Mouse (Mus musculus): Measurements from ENCODE around the gene Ctsw. TPM values are rescaled to one million over a fixed set of nuclear protein-coding genes. Genes with fewer than 3 reads are reported as not detected.

Gene Ctsw
- total and polyA plus RNA-seq, 3 experiments = not detected

GRCm38 (mm10) chr19:5424092-5424781 is 44.1 kb downstream of the Ctsw start:
- no peak for TF ChIP-seq GATA2 (IDR thresholded peaks at IDR 0.05; ENCODE audit: borderline replicate concordance, low read depth, low read length)
- no peak for TF ChIP-seq POLR2AphosphoS5 (IDR thresholded peaks at IDR 0.05; ENCODE audit: insufficient replicate concordance, low read depth, low read length)
- TF ChIP-seq CTCF (IDR thresholded peaks at IDR 0.05; ENCODE audit: low read depth, low read length) = no peak
- no peak for TF ChIP-seq TAL1 (conservative IDR thresholded peaks at IDR 0.05; ENCODE audit: low read depth, low read length)
- no peak for TF ChIP-seq GATA1 (IDR thresholded peaks at IDR 0.05; ENCODE audit: borderline replicate concordance, low read length)
- peak overlapping the region; percentile 100 for H3K4me3 ChIP-seq (ENCODE audit: low read depth, low read length)
- no peaks in the 10 kb centered on the region for H3K9me3 ChIP-seq (replicated peaks)
- peaks cover 55% of the 10 kb centered on the region for H3K4me1 ChIP-seq (ENCODE audit: insufficient read depth, low read depth, low read length)
- no peaks in the 10 kb centered on the region for H3K27me3 ChIP-seq (ENCODE audit: insufficient read depth, low read length)
- H3K36me3 ChIP-seq (replicated peaks) = peaks cover 74% of the 10 kb centered on the region
- no peak for ATAC-seq (ENCODE audit: extremely low read depth, insufficient number of reproducible peaks, low FRiP score, poor library complexity, severe bottlenecking)
- DNase-seq (ENCODE audit: low spot score) = peak; percentile 51

- H3K27me3 ChIP-seq (ENCODE audit: insufficient read depth, low read length) = no peaks in the 10 kb centered on the region
- TF ChIP-seq GATA2 (IDR thresholded peaks at IDR 0.05; ENCODE audit: borderline replicate concordance, low read depth, low read length) = no peak
- DNase-seq (ENCODE audit: low spot score) (no peak), ATAC-seq (ENCODE audit: extremely low read depth, insufficient number of reproducible peaks, low FRiP score, poor library complexity, severe bottlenecking) (no peak)
- peaks cover 70% of the 10 kb centered on the region for H3K36me3 ChIP-seq (replicated peaks)
- peaks cover 50% of the 10 kb centered on the region for H3K4me1 ChIP-seq (ENCODE audit: insufficient read depth, low read depth, low read length)
- no peaks in the 10 kb centered on the region for H3K9me3 ChIP-seq (replicated peaks)
- H3K4me3 ChIP-seq (ENCODE audit: low read depth, low read length) = peak overlapping the region; percentile 100
Measured at GRCm38 (mm10) chr19:5423561-5423960, 44.7 kb downstream of the Ctsw start.

- no peaks in the 10 kb centered on the region for H3K27me3 ChIP-seq (ENCODE audit: insufficient read depth, low read length)
- DNase-seq (ENCODE audit: low spot score) = no peak
- no peak for ATAC-seq (ENCODE audit: extremely low read depth, insufficient number of reproducible peaks, low FRiP score, poor library complexity, severe bottlenecking)
- H3K4me1 ChIP-seq (ENCODE audit: insufficient read depth, low read depth, low read length) = peaks cover 49% of the 10 kb centered on the region
- peak overlapping the region; percentile 100; the same call in 1 of the 2 replicates for H3K4me3 ChIP-seq (ENCODE audit: low read depth, low read length)
- no peaks in the 10 kb centered on the region for H3K9me3 ChIP-seq (replicated peaks)
- TF ChIP-seq TAL1 (conservative IDR thresholded peaks at IDR 0.05; ENCODE audit: low read depth, low read length) (no peak), GATA1 (IDR thresholded peaks at IDR 0.05; ENCODE audit: borderline replicate concordance, low read length) (no peak), CTCF (IDR thresholded peaks at IDR 0.05; ENCODE audit: low read depth, low read length) (no peak), POLR2AphosphoS5 (IDR thresholded peaks at IDR 0.05; ENCODE audit: insufficient replicate concordance, low read depth, low read length) (no peak), GATA2 (IDR thresholded peaks at IDR 0.05; ENCODE audit: borderline replicate concordance, low read depth, low read length) (no peak)
- H3K36me3 ChIP-seq (replicated peaks) = peaks cover 70% of the 10 kb centered on the region
Measured at GRCm38 (mm10) chr19:5422895-5423443, 45.3 kb downstream of the Ctsw start.

- no peaks in the 10 kb centered on the region for H3K27me3 ChIP-seq (ENCODE audit: insufficient read depth, low read length)
- DNase-seq (ENCODE audit: low spot score) = no peak
- H3K4me3 ChIP-seq (ENCODE audit: low read depth, low read length) = no peak overlapping the region
- peaks cover 45% of the 10 kb centered on the region for H3K4me1 ChIP-seq (ENCODE audit: insufficient read depth, low read depth, low read length)
- no peak for ATAC-seq (ENCODE audit: extremely low read depth, insufficient number of reproducible peaks, low FRiP score, poor library complexity, severe bottlenecking)
- H3K36me3 ChIP-seq (replicated peaks) = peaks cover 71% of the 10 kb centered on the region
- no peaks in the 10 kb centered on the region for H3K9me3 ChIP-seq (replicated peaks)
- no peak for TF ChIP-seq CTCF (IDR thresholded peaks at IDR 0.05; ENCODE audit: low read depth, low read length)
- no peak for TF ChIP-seq TAL1 (conservative IDR thresholded peaks at IDR 0.05; ENCODE audit: low read depth, low read length)
- TF ChIP-seq POLR2AphosphoS5 (IDR thresholded peaks at IDR 0.05; ENCODE audit: insufficient replicate concordance, low read depth, low read length) = no peak
- TF ChIP-seq GATA1 (IDR thresholded peaks at IDR 0.05; ENCODE audit: borderline replicate concordance, low read length) = no peak
- no peak for TF ChIP-seq GATA2 (IDR thresholded peaks at IDR 0.05; ENCODE audit: borderline replicate concordance, low read depth, low read length)
Measured at GRCm38 (mm10) chr19:5422267-5422666, 46.0 kb downstream of the Ctsw start.

GRCm38 (mm10) chr19:5421784-5422183 is 46.5 kb downstream of the Ctsw start:
- Histone ChIP-seq H3K9me3 (replicated peaks) (no peaks in the 10 kb centered on the region), H3K4me1 (ENCODE audit: insufficient read depth, low read depth, low read length) (peaks cover 40% of the 10 kb centered on the region), H3K4me3 (ENCODE audit: low read depth, low read length) (no peak overlapping the region), H3K36me3 (replicated peaks) (peaks cover 66% of the 10 kb centered on the region), H3K27me3 (ENCODE audit: insufficient read depth, low read length) (no peaks in the 10 kb centered on the region)
- TF ChIP-seq CTCF (IDR thresholded peaks at IDR 0.05; ENCODE audit: low read depth, low read length) = no peak
- no peak for DNase-seq (ENCODE audit: low spot score)
- ATAC-seq (ENCODE audit: extremely low read depth, insufficient number of reproducible peaks, low FRiP score, poor library complexity, severe bottlenecking) = no peak

GRCm38 (mm10) chr19:5420579-5420978 is 47.7 kb downstream of the Ctsw start:
- Histone ChIP-seq H3K4me1 (ENCODE audit: insufficient read depth, low read depth, low read length) (peaks cover 28% of the 10 kb centered on the region), H3K9me3 (replicated peaks) (no peaks in the 10 kb centered on the region), H3K4me3 (ENCODE audit: low read depth, low read length) (no peak overlapping the region), H3K27me3 (ENCODE audit: insufficient read depth, low read length) (peaks cover under 1% of the 10 kb centered on the region; the same call in 1 of the 2 replicates), H3K36me3 (replicated peaks) (peaks cover 55% of the 10 kb centered on the region)
- TF ChIP-seq GATA2 (IDR thresholded peaks at IDR 0.05; ENCODE audit: borderline replicate concordance, low read depth, low read length) = no peak
- no peak for DNase-seq (ENCODE audit: low spot score)
- ATAC-seq (ENCODE audit: extremely low read depth, insufficient number of reproducible peaks, low FRiP score, poor library complexity, severe bottlenecking) = no peak

GRCm38 (mm10) chr19:5419630-5420029 is 48.7 kb downstream of the Ctsw start:
- ATAC-seq (ENCODE audit: extremely low read depth, insufficient number of reproducible peaks, low FRiP score, poor library complexity, severe bottlenecking) (no peak), DNase-seq (ENCODE audit: low spot score) (no peak)
- peaks cover 3% of the 10 kb centered on the region; the same call in 1 of the 2 replicates for H3K27me3 ChIP-seq (ENCODE audit: insufficient read depth, low read length)
- H3K9me3 ChIP-seq (replicated peaks) = no peaks in the 10 kb centered on the region
- H3K4me1 ChIP-seq (ENCODE audit: insufficient read depth, low read depth, low read length) = peaks cover 28% of the 10 kb centered on the region
- H3K4me3 ChIP-seq (ENCODE audit: low read depth, low read length) = no peak overlapping the region
- TF ChIP-seq GATA1 (IDR thresholded peaks at IDR 0.05; ENCODE audit: borderline replicate concordance, low read length) = no peak
- TF ChIP-seq TAL1 (conservative IDR thresholded peaks at IDR 0.05; ENCODE audit: low read depth, low read length) = no peak
- TF ChIP-seq GATA2 (IDR thresholded peaks at IDR 0.05; ENCODE audit: borderline replicate concordance, low read depth, low read length) = no peak
- TF ChIP-seq POLR2AphosphoS5 (IDR thresholded peaks at IDR 0.05; ENCODE audit: insufficient replicate concordance, low read depth, low read length) = no peak
- no peak for TF ChIP-seq CTCF (IDR thresholded peaks at IDR 0.05; ENCODE audit: low read depth, low read length)
- H3K36me3 ChIP-seq (replicated peaks) = peaks cover 55% of the 10 kb centered on the region
